Mouse (Mus musculus): ENCODE data around the gene Cpne4.
A peak's percentile ranks its signal among the peaks of the same experiment; 100 is the strongest.

The Cpne4 gene

DNA sequence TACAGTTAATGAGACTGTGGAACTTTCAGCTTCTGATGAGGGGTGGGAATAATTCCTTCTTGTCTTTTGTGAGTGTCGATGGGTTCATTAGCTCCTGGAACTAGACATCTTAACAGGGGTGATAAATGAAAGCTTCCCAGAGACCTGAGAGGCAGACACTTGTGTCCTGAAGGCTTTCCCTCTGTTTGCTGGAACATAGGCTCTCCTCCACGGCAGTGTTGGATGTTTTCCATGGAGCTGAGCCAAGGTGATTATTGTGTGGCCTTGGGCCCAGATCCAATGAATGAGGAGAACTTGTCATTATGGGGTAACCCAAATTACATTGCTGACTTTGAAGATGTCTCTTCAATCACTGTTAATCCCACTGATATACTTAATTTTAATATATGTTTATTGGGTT, 146.1 kb downstream of the Cpne4 start:
- no peak for DNase-seq

DNA sequence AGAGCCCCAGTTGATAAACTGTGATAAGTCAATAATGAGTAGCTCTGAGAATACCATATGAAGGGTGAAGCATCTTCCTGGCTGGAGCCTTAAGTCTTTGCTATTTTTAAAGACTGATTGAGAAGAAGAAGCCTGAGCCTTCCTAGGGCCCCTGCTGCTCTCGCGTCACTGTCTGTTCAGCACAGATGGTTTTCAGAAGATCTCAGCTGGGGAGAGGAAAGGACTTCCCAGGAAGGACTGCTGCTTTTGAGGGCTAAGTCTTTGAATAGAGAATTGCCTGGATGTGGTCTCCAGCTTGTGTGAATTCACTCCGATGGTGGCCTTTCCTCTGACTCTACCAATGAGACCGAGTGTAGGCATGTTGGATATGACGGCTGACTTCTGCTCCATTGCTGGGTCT, 163.7 kb downstream of the Cpne4 start:
- DNase-seq = no peak

DNA sequence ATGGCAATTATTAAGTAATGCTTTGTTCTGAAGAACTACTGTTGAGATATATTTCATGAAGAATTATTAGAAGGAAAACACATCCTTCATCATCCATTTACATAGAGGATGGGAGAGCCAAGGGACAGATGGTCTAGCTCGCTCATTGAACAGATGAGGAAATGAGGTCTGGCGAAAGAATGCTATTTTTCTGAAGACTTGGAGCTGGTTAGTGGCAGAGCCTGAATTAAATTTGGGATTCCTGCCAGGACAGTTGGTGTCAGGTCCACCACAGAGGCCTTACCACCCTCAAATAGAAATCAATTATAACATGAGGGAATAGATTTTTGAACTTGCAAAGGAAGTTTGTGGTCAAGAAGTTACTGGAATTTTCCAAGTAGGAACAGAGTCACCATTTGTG, 178.2 kb downstream of the Cpne4 start:
- DNase-seq = peak; percentile 37

DNA sequence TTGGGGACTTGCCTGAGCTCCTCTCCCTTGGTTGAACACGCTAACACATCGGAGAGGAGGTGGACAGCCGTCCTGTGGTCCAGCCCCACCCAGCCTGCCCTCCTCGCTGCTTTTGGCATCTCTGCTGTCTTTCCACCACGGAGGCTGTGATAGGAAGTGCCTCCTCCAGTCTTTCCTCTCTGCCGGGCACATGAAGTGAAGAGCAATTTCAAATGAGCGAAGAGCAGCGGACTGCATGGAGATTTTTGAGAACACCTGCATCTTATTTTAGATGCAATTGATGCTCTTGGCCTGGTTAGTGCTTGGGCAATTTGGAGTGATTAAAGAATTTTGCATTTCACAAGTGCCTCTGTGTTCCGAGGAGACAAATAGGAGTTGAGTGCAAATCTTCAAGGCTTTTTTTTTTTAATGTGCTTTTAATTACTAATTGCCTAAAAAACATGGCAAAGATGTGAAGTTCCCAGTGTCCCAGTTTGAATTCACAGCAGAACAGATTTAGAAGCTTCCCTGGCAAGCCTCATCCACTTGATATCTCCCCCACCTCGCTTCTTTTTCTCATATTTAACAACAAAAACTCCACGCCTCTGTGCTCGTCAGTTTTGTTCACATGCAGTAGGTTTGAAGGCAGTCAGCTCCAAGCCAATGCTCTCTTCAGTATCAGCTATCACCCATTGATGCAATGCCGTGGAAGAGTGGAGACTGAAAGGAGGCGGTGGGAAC, 195.7 kb downstream of the Cpne4 start:
- no peak for DNase-seq

DNA sequence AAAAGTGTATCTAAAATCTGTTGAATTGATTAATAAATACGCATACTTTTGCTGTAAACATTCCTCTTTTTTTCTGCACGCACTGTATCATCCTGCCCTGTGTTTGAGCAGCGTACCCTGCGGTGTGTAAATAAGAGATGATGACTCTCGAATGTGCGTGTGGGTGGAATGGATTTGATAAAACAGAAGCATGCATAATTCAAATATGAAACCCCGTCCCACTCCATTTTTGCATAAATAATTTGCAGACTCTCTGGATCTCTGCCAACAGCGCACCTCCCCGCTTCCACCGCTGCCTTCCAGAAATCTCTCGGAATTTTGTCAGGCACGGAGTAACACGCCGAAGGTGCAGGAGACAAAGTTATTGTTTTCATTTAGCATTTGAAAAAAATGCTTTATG, 208.4 kb downstream of the Cpne4 start:
- DNase-seq = no peak

DNA sequence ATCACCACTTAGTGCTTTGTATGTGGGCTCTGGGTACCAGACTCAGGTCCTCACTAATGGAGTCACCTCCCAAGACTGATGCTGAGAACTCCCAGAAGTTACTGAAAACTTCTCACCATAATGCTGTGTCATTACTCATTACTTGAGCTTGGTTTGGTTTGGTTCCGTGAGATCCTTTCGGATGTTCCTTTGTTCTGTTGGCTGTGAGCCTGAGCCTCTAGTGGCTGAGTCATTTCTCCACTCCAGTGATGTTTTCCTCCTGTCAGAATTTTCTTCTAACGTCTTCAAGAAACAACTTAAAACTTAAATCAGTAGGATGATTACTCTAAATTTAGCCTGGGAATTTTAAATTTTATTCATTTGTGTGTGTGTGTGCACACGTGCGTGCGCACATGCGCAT, 212.9 kb downstream of the Cpne4 start:
- DNase-seq = no peak

DNA sequence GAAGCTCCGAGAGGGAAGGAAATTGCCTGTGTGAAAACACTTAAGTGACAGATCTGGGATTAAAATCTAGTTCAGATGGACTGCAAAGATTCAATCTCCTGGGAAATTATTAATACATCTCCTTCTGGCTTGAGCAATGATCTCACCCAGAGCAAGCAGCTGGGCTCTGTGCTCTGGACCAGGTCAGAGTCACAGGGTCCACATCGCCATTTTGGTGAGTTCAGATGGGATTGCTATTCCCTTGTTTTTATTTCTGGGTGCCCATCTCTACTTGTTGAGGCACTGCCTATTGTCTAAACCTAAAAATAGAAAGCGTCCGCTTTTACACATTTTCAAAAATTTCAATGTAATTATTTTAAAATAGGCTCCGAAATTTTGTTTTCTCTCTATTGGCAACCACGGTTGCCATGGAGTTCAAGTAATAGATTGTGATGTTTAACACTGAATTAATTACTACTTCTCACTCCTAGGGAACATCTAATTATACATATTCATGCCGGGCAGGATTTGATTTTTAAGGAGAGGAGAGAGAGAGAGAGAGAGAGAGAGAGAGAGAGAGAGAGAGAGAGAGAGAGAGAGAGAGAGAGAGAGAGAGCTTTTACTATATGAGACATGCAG, 229.2 kb downstream of the Cpne4 start:
- no peak for DNase-seq

DNA sequence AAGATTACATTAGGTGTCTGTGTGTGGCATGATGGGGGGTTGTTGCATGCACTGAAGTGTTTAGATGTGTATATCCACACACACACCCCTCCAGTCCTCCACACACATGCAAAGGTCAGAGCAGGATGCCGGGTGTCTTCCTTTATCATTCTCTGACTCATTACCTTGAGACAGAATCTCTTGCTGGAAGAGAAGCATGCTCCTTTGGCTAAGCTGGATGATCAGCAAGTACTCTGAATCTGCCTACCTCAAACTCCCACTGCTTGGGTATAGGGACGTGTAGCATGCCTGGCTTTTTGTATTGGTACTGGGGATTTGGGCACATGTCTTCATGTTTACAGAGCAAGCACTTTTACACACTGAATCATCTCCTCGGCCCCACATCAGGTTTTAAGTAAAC, 230.0 kb downstream of the Cpne4 start:
- DNase-seq = no peak

DNA sequence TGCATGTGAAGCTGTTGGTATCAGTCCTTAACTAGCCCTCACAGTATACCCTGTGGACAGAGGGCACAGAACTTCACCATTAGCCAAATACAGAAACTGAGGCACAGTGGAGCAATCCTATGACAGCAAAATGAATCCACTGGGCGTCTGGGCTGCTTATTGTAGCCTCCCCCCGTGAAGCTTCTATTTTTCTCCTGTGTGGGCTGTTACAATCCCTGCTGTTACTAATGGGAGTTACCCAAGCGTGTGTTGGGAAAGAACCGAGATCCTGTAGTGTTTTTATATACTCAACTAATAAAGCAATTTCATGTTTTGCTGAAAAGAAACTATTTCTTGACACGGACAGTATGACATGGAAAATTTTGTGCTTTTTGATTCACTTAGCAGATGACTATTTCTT, 230.7 kb downstream of the Cpne4 start:
- no peak for DNase-seq

DNA sequence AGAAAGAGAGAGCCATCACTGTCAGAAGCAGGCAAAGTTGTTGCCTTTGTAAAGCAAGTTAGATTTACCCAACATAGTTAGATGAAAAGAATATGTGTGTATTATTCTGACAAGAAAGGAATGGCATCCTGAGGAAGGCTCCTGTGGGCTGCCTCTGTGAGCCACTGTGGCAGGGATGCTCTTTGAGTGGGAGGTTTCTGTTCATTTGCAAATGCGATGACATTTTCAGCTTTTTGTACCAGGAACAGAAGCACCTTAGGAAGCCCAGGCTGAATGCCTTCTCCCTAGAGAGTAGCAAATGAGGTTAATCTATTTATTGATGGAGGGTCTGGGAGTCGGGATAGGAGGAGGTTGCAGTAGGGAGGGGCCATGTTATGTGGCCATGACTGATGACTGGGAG, 249.5 kb downstream of the Cpne4 start:
- DNase-seq = no peak

DNA sequence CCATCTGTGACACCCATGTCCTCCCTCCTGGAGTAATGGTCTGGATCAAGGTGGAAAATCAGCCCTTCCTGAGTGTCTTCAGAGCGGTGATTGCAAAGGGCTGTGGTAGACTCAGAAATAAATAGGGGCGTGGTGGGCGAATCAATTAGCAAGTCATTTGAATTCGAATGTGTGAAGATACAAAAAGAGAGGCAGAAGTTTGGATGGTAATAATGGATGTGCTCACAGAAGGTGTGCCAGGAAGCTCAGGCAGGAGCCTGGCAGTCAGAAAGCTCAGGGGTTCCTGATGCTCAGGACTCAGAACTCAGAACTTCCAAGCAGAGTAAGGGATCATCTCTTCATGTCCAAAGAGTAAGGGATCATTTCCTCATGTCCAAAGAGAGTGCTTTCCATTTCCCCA, 257.7 kb downstream of the Cpne4 start:
- no peak for DNase-seq

DNA sequence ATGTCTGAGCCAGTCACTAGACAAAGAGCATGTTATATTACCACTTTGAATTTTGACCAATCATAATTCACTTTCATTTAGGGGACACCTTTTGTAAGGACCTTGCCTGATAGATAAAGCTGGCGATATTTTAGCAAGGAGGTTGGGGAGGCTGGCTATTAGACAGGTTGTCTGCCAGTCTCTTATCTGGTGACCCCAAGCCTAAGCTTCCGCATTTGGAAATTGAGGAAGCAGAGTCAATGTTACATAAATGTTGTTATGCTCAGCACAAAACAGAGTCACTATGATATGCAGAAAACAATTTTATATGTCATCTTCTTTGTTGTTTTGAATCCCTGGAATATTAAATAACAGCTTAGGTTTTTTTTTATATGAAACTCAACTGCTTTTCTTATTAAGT, 267.6 kb downstream of the Cpne4 start:
- no peak for DNase-seq

DNA sequence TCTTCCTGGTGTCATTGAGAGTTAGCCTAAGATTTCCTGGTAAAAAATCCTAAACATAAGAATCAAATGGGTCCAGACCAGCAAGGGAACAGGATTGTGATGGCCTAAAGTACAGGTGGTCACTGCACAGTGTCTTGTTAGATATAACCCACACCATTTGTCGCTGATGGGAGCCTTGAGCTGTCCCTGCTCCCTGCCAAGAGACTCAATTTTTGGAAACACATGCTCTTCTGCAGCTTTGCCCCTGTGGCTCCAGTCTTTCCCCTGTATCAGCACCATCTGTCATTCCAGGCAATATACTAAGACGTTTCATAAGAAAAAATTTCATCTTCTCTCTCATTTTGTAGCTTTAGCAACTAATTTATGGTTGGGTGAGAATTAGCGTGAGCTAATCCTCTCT, 281.6 kb downstream of the Cpne4 start:
- no peak for DNase-seq

DNA sequence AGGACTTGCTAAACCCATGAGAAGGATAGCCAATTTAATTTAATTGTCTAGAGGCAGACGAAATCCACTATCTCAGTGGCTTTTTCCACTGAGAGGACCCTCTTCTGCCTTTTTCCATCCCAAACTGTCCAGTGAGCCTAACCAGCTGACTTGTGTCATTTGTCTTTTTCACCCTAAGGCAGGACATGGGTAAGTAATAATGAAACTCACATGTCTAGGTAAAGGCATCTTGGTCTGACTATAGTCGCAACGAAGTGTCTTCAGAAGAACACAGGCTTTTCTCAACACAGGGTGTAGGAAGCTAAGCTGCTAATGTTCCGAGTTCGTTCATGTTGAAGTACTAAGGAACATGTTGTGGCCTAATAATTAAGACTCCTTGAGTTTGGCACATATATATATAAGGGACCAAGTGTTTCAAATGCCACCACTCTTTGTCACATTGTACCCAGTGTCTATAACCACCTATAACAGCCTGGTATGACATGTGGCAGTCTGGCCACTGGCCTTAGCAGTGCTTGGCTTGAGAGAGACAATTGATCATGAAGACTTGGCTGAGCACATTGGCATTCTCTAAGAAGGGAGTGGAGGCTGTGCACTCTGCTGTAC, 286.0 kb downstream of the Cpne4 start:
- DNase-seq = no peak

DNA sequence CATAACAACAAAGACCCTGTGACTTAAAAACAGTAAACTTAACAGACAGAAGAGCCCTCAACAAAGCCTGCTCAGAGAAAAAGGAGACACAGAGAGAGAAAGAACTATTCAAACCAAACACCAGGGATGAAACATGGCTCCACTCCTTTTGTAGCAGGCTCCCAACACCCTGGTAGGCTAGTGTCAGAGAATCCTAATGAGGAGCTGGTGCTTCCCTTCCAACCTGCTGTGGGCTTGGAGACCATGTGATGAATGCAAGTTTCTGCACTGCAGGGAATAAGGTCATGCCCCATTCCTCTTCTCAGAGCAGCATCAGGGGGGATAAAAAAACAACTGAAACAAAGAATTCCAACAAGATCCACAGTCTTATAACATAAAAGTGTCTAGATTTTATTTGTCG, 290.8 kb downstream of the Cpne4 start:
- DNase-seq = no peak

DNA sequence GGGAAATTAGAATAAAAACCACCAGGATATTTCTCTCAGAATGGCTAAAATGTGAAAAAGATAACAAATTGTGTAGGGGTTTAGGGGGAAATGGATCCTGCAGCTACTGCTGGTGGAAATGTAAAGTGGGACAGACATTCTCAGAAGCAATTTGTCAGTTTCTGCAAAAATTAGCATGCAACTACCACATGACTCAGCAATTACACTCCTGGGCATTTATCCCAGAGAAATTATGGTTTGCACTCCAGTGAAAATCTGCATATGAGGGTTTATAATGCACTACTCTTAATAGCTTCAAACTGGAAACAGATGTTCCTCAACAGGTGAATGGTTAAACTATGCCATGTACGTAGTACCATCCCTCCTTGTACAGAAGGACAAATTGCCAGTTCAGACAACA, 294.2 kb downstream of the Cpne4 start:
- no peak for DNase-seq

DNA sequence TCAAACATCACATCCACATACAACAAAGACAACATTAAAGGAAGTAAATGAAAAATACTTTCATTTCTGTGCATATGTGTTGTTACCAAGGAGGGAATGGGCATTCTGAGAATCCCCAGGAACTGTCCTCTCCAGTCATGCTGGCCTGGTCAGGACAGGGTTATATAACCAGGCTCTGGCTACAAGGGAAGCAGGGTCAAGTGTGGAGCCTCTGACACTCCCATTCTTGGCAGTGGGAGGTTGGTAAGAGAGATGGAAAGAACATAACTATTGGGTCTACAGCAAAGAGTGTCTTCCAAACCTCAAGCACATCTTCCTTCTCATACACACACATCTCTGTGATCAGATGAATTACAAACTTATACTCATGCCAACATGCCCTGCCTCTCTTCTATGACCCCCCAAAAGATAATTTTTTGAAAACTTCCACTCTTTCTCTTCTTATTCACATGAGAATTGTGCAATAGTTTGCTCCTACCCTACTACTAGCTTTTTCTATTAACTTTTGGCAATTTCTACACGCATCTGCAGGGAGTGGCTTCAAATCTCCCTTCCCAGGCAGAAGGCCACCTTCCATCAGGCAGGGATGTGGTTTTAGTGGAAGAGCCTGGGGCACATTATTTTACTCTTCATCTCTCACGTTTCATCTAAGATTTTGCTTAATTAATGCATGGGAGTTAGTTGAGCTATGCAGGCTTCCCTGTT, 298.3 kb downstream of the Cpne4 start:
- DNase-seq = no peak

DNA sequence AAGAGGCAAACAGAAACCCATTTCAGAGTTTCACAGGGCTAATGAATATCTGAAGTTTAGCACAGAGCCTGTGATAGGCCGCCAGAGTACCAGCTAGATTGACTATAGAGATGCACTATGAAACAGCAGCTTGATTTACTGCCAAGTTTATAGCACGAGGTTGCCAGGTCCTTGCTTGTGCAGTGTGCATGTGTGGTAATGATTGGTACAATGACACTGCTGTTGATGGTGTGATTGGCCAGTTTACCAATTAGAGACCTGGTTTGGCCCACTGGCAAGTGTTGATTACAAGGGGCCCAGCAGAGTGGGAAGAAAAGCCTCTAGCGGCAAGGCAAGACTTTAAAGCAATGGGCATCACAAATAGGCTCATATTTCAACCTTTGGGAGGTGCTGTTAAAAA, 306.6 kb downstream of the Cpne4 start:
- DNase-seq = no peak

DNA sequence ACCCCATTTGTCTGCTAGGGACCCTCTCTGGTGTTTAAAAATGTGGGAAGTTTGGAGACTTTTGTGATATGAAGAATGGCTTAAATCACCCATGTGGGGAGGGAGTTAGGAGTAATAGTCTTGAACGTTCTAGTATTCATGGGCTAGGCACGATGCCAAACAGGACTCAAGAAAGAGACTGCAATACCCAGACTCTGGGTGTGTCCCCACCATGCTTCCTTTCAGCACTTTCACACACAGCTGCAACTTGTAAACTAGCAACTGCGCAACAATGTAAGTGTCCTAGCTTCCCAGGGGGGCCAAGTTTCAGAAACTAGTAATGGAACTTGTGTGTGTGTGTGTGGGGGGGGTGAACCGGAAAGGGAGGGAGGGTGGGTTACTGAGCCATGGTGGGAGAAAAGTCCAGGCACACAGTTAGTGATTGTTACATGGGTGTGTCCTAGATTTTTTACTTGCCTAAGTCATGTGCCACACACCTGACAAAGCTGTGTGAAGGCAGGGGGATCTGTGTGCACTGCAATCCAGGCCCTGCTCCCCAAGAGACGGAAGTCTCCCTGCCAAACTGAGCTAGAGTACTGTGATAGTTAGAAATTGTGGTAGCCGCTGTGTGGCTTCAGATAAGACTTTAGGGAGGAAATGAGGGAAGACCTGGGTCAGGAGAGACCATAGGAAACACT, 307.3 kb downstream of the Cpne4 start:
- no peak for DNase-seq

DNA sequence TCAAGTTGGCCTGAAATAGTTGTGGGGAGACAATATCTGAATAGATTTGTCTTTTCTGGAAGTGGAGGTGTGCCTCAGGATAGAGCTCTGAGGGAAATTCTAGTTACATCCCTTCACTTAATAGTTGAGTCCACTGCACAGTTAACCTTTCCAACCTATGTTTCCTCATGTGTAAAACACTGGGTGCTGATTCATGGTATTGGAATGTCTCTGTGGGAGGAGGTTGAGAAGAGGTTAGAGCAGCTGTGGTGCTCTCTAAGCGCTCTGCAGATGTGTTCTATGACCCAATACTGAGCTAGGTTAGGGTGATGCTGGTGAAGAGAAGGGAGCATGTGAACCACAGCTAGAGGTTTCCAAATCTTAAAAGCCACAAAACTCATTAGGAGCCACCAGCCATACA, 318.7 kb downstream of the Cpne4 start:
- DNase-seq = no peak

DNA sequence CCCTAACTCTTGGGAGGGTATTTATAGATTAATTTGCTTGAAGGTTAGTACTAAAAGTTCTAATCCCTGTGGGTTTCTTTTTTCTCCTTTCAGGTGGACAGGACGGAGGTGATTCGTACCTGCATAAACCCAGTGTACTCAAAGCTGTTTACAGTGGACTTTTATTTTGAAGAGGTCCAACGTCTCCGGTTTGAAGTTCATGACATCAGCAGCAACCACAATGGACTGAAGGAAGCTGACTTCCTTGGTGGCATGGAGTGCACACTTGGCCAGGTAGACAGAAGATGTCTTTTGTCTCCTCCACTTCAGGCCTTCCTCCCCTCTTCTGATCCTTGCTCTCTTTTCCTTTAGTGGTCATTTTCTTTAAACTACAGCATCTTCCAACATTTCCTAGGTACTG, 325.5 kb downstream of the Cpne4 start:
- DNase-seq = no peak

DNA sequence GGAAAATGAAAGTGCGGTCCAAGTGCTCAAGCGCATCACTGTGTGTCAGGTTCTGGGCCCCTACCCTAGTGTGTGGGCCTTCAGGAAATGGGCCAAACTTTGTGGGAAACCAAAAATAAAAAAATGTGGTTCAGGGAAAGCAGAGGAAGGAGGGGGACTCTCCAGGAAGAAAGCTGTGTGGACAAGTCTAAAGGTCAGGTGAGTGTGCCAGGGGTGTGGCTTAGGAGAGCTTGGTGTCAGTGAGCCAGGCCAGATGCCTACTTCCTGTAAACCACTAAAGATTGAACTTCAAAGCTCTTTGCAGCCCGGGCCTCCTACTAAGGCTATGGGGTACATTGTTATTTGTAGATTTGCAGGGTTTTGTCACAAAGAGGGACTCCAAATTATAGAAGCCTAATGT, 327.1 kb downstream of the Cpne4 start:
- DNase-seq = no peak

DNA sequence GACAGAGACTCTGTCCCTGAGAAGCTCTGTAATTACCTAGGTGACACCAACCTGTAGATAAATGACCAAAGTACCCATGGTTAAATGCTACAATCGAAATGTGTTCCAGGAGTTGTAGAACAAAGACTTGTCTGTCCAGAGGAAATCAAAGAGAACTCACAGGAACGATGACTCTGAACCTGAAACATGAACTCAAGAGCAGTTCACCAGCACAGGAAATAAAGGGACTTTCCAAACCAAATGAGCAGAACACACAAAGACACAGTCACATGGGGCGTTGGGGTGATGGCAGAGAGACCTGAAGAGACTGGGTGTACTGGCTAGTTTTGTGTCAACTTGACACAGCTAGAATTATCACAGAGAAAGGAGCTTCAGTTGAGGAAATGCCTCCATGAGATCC, 329.9 kb downstream of the Cpne4 start:
- no peak for DNase-seq

DNA sequence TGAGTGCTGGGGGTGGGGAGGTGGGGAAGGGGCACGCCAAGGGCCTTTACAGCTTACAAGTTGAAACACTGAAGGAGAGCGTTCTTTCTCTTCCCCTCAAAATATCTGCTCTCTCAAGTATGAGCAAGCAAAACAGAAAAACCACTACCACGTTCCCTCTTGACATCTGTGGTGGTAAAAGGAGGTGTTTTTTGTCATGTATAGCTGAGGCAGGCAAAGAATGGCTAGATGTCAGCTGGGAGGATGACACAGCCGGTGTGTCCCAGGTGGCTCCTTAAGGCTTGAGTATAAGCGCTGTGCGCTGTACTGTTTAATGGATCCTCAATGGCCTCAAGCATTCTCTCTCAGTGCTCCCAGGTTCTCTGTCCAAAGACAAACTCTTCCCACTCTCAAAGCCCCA, 331.5 kb downstream of the Cpne4 start:
- DNase-seq = no peak

Measured in cerebellum, adult 11-12 months (tissue).